Mouse (Mus musculus) olfactory bulb, adult 2 months (tissue): ENCODE measurements at regions not wholly inside any gene's neighbourhood (a gene's known extent, or its start where the extent isn't known, plus 50 kb on each side); places are given as distances from the start of the nearest gene placed in this dataset.

ENCODE experiments used
- CTCF ChIP-seq: fragments of 200-500 bp; IDR thresholded peaks from 2 replicates; pipeline ENCODE4 v1.5.1; 2012; ENCODE audit warnings: low read depth, mild to moderate bottlenecking, low read length, moderate library complexity; ENCODE audit not compliant: insufficient read depth
- POLR2A ChIP-seq: fragments of 200-500 bp; IDR thresholded peaks from 2 replicates; pipeline ENCODE4 v1.6.1; 2012; ENCODE audit warnings: mild to moderate bottlenecking, low read depth, low read length, moderate library complexity; ENCODE audit not compliant: insufficient read depth

GRCm38 (mm10) chr4:8423392-8424045 is 184.7 kb upstream of the Car8 start:
- TF ChIP-seq POLR2A (no peak), CTCF (no peak)
